Mouse (Mus musculus): ENCODE data around the gene Hfe. TPM values are rescaled to one million over a fixed set of nuclear protein-coding genes. Genes with fewer than 3 reads are reported as not detected.

Hfe gene
- 1 to 10 TPM; 3.1 to 3.7 TPM for total RNA-seq (2021)

GRCm38 (mm10) chr13:23710374-23711089, at the start of gene Hfe:
Gene Hfe (minus strand): TSS chr13:23710854.
- peak; percentile 8 to 43 for DNase-seq (ENCODE audit: low spot score in 2 of 2)
- intact Hi-C loops (cut with DNase I), result no loop called here

DNA sequence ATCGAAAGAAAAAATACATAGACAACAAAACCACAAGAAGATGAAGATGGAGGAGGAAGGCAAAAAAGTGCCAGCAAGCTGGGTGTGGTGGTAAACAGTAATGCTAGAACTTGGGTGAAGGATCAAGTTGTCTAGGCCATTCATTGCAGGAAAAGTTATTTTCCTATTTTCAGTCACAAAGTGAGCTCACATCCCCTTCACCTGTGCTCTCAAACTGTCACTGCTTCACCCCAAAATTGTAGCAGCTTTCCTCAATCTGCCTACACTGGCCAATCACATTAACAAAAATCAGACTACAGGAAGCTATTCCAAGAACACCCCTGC, 49.2 kb upstream of the Hfe start:
- intact Hi-C loops (cut with DNase I), result loop anchor here (5.0 to 10.0 kb wide), 4 partner anchors 183 to 1975 kb away; partner anchors contain the start of genes Hist1h1b, Hist1h2ag, Hist1h2an and Hist1h2bj

GRCm38 (mm10) chr13:23759251-23759771, 48.7 kb upstream of the Hfe start:
- intact Hi-C loops (cut with DNase I), result loop anchor here (5.0 to 10.0 kb wide), 3 partner anchors 182 to 1975 kb away; partner anchors contain the start of genes Hist1h1b, Hist1h2ag, Hist1h2an and Hist1h2bj
- DNase-seq (ENCODE audit: low spot score in 2 of 2), result no peak

More for the DNA sequence above, 49.2 kb upstream of the Hfe start:
- no peak for DNase-seq (ENCODE audit: low spot score in 2 of 2)

- no peak for DNase-seq (ENCODE audit: low spot score in 2 of 2)
- intact Hi-C loops (cut with DNase I), result loop anchor here (5.0 to 10.0 kb wide), 3 partner anchors 181 to 1973 kb away; partner anchors contain the start of genes Hist1h1b, Hist1h2ag, Hist1h2an and Hist1h2bj
These were observed 47.3 kb upstream of the Hfe start for GRCm38 (mm10) chr13:23757921-23758320.

GRCm38 (mm10) chr13:23757211-23757773, 46.6 kb upstream of the Hfe start:
- intact Hi-C loops (cut with DNase I), result loop anchor here (5.0 to 10.0 kb wide), 3 partner anchors 180 to 1972 kb away; partner anchors contain the start of genes Hist1h1b, Hist1h2ag, Hist1h2an and Hist1h2bj
- DNase-seq (ENCODE audit: low spot score in 2 of 2), result no peak

DNA sequence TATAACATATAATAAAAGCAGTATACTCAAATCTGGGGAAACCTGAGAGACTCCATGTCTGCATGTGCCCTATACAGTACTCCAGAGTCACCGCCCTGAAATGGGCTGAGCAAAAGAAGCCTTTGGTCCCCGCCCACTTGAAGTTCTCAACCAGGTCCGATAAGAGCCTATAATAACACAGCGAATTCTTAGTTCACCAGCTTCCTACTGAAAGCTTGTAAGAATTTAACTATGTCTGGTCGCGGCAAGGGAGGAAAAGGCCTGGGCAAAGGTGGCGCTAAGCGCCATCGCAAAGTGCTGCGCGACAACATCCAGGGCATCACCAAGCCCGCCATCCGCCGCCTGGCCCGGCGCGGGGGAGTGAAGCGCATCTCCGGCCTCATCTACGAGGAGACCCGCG, 46.1 kb upstream of the Hfe start, which contains the start of gene Hist1h4b:
TSS of gene Hist1h4b (plus strand) at position 224 of the 400 bp plus-strand sequence.
- DNase-seq (ENCODE audit: low spot score in 2 of 2), result peak; percentile 91 to 98
- intact Hi-C loops (cut with DNase I), result loop anchor here (5.0 to 10.0 kb wide), 3 partner anchors 179 to 1972 kb away; partner anchors contain the start of genes Hist1h1b, Hist1h2ag, Hist1h2an and Hist1h2bj

- intact Hi-C loops (cut with DNase I), result loop anchor here (5.0 to 10.0 kb wide), 3 partner anchors 178 to 1970 kb away; partner anchors contain the start of genes Hist1h1b, Hist1h2ag, Hist1h2an and Hist1h2bj
- no peak for DNase-seq (ENCODE audit: low spot score in 2 of 2)
These were observed 44.3 kb upstream of the Hfe start for GRCm38 (mm10) chr13:23755000-23755399.

- intact Hi-C loops (cut with DNase I), result loop anchor here (10.0 kb wide), 1 partner anchor 1969 kb away; the partner anchor contains the start of genes Hist1h1b, Hist1h2an, Hist1h2bp and Hist1h3i
These were observed 42.8 kb upstream of the Hfe start for GRCm38 (mm10) chr13:23753314-23754078.

DNA sequence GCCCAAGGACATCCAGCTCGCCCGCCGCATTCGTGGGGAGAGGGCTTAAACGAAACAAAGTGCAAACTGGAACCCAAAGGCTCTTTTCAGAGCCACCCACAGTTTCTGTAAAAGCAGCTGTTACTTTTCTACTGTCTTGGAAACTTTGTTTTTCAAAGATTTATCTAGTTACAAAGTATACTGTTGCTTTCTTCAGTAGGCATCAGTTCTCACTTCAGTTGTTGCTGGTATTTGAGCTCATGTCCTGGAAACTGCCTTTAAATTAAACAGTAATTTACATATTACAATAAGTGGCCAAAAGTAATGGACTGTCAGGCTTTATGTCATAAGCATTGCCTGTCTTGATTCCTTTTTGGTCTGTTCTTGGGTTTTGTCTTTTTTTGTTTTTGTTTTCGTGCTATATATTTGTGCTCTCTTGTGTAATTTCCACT, 42.1 kb upstream of the Hfe start:
- DNase-seq (ENCODE audit: low spot score in 2 of 2), result no peak
- intact Hi-C loops (cut with DNase I), result loop anchor here (10.0 kb wide), 1 partner anchor 1968 kb away; the partner anchor contains the start of genes Hist1h1b, Hist1h2an, Hist1h2bp and Hist1h3i

More at GRCm38 (mm10) chr13:23753314-23754078, 42.8 kb upstream of the Hfe start:
- DNase-seq (ENCODE audit: low spot score in 2 of 2), result no peak

GRCm38 (mm10) chr13:23752067-23752741, 41.5 kb upstream of the Hfe start, which contains the start of gene Hist1h3b:
Gene Hist1h3b (plus strand): TSS chr13:23752267.
- intact Hi-C loops (cut with DNase I), result loop anchor here (10.0 kb wide), 1 partner anchor 1967 kb away; the partner anchor contains the start of genes Hist1h1b, Hist1h2an, Hist1h2bp and Hist1h3i
- DNase-seq (ENCODE audit: low spot score in 2 of 2), result peak; percentile 94 to 98

DNA sequence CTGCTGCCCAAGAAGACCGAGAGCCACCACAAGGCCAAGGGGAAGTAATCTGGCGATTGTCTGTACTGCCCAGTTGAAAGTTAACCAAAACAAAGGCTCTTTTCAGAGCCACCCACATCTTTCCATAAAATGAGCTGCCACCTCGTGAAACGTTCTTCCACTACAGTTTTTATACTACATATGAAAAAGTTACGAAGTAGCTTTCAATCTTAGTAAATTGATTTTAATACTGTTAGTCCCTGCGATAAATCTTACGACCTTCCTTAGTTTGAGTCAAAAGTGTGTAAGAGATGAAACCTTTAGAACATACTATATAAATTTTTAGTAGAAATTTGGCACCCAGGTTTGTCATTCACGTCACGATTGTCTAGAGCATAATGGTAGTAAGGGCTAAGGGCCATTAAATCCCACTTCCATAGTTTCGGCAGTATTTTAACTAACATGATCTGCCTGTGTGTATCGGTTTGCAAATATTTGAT, 40.9 kb upstream of the Hfe start:
- intact Hi-C loops (cut with DNase I), result loop anchor here (10.0 kb wide), 1 partner anchor 1967 kb away; the partner anchor contains the start of genes Hist1h1b, Hist1h2an, Hist1h2bp and Hist1h3i
- no peak for DNase-seq (ENCODE audit: low spot score in 2 of 2)

GRCm38 (mm10) chr13:23750839-23751477, 40.3 kb upstream of the Hfe start, which contains the start of gene Hist1h2ab:
Gene Hist1h2ab (plus strand): TSS chr13:23751126.
- intact Hi-C loops (cut with DNase I), result loop anchor here (10.0 kb wide), 1 partner anchor 1966 kb away; the partner anchor contains the start of genes Hist1h1b, Hist1h2an, Hist1h2bp and Hist1h3i
- peak; percentile 45 to 69 for DNase-seq (ENCODE audit: low spot score in 2 of 2)

GRCm38 (mm10) chr13:23749563-23750121, 39.0 kb upstream of the Hfe start:
- intact Hi-C loops (cut with DNase I), result loop anchor here (10.0 kb wide), 1 partner anchor 1965 kb away; the partner anchor contains the start of genes Hist1h1b, Hist1h2an, Hist1h2bp and Hist1h3i
- no peak for DNase-seq (ENCODE audit: low spot score in 2 of 2)

GRCm38 (mm10) chr13:23747892-23748288, 37.2 kb upstream of the Hfe start:
- DNase-seq (ENCODE audit: low spot score in 2 of 2), result no peak
- intact Hi-C loops (cut with DNase I), result no loop called here

DNA sequence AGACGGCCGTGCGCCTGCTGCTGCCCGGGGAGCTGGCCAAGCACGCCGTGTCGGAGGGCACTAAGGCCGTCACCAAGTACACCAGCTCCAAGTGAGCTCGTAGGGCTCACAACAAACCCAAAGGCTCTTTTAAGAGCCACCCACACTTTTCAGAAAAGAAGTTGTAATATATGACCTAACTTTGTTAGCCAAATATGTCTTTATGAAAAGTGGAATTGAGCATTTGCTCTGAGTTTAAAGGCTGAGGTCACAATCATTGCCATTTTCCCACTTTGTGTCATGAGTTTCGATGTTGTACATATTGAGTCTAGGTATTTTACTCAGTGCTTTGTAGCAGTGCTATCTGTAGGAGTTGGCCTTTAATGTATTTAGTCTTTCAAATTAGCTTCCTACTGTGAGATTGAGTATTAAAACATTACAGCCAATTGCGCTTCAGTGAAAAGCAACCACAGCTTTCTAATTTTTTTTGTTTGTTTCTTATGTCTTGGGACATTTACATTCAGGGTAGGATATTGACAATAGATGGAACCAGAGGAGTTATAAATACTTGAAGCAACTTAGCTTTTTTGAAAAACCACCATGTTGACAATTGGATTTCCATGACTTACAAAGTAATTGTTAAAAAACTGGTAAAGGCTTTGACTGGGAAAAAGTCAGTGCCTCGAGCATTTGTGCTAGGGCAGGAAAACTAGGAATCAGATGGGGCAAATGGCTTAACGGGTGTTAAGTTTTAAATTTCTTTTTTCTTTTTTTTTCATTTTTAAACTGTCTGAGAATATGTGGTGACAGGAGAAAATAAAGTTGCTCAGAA, 36.6 kb upstream of the Hfe start:
- intact Hi-C loops (cut with DNase I), result no loop called here
- DNase-seq (ENCODE audit: low spot score in 2 of 2), result no peak
